Mouse (Mus musculus): ENCODE results near the gene Kmt5c. TPM values are rescaled to one million over a fixed set of nuclear protein-coding genes. Genes with fewer than 3 reads are reported as not detected.
A peak's percentile ranks its signal among the peaks of the same experiment; 100 is the strongest.

Kmt5c gene
- polyA plus RNA-seq, 1 experiment from 2014 or later: 89.3 TPM

GRCm38 (mm10) chr7:4747156-4747899 lies 7.4 kb downstream of the Kmt5c start:
- WGBS: 78% methylated on average over 9 of the region's 9 CpGs
- no peak overlapping the region for H3K27ac ChIP-seq (replicated peaks)

GRCm38 (mm10) chr7:4748321-4748720 lies 8.4 kb downstream of the Kmt5c start:
- ATAC-seq (ENCODE audit: low FRiP score, low read depth): no peak
- Histone ChIP-seq H3K4me2 (replicated peaks) (no peak overlapping the region), H3K9me3 (no peaks in the 10 kb centered on the region), H3K4me3 (no peak overlapping the region), H3K27ac (replicated peaks) (no peak overlapping the region), H3K36me3 (peaks cover 30% of the 10 kb centered on the region), H3K4me1 (peaks cover 25% of the 10 kb centered on the region), H3K9ac (replicated peaks) (no peak overlapping the region), H3K27me3 (peaks cover 8% of the 10 kb centered on the region; the same call in 1 of the 2 replicates)
- 83% methylated on average over 4 of the region's 4 CpGs for WGBS

More at GRCm38 (mm10) chr7:4747156-4747899, 7.4 kb downstream of the Kmt5c start:
- Histone ChIP-seq H3K9ac (replicated peaks) (no peak overlapping the region), H3K27me3 (peaks cover 8% of the 10 kb centered on the region; the same call in 1 of the 2 replicates), H3K36me3 (peaks cover 37% of the 10 kb centered on the region), H3K4me3 (no peak overlapping the region), H3K9me3 (no peaks in the 10 kb centered on the region), H3K4me2 (replicated peaks) (no peak overlapping the region), H3K4me1 (peaks cover 26% of the 10 kb centered on the region)
- no peak for ATAC-seq (ENCODE audit: low FRiP score, low read depth)

- Histone ChIP-seq H3K27me3 (peaks cover 14% of the 10 kb centered on the region; the same call in 1 of the 2 replicates), H3K36me3 (peaks cover 26% of the 10 kb centered on the region), H3K27ac (replicated peaks) (no peak overlapping the region), H3K4me1 (peaks cover 24% of the 10 kb centered on the region), H3K4me2 (replicated peaks) (no peak overlapping the region), H3K9ac (replicated peaks) (no peak overlapping the region), H3K4me3 (no peak overlapping the region), H3K9me3 (no peaks in the 10 kb centered on the region)
- no peak for ATAC-seq (ENCODE audit: low FRiP score, low read depth)
- WGBS: 75% methylated on average over 2 of the region's 2 CpGs
Measured at GRCm38 (mm10) chr7:4749169-4749568, 9.3 kb downstream of the Kmt5c start.

GRCm38 (mm10) chr7:4751971-4752820 lies 12.3 kb downstream of the Kmt5c start:
- Histone ChIP-seq H3K4me2 (replicated peaks) (peak overlapping the region; percentile 52), H3K4me3 (peak overlapping the region; percentile 35), H3K9ac (replicated peaks) (peak overlapping the region; percentile 28; the same call in 1 of the 2 replicates), H3K27me3 (peaks cover 16% of the 10 kb centered on the region; the same call in 1 of the 2 replicates), H3K9me3 (no peaks in the 10 kb centered on the region; the same call in 1 of the 2 replicates), H3K27ac (replicated peaks) (peak overlapping the region; percentile 56), H3K4me1 (peaks cover 21% of the 10 kb centered on the region), H3K36me3 (no peaks in the 10 kb centered on the region; the same call in 1 of the 2 replicates)
- under 1% methylated on average over 30 of the region's 30 CpGs for WGBS
- ATAC-seq (ENCODE audit: low FRiP score, low read depth): peak; percentile 82

- Histone ChIP-seq H3K4me3 (peak within 1 kb of the TSS; percentile 35), H3K9ac (replicated peaks) (peak within 1 kb of the TSS; percentile 28; the same call in 1 of the 2 replicates), H3K27ac (replicated peaks) (peak within 1 kb of the TSS; percentile 56), H3K4me2 (replicated peaks) (peak within 1 kb of the TSS; percentile 52), H3K36me3 (no peaks in the 10 kb centered on the region; the same call in 1 of the 2 replicates), H3K9me3 (no peaks in the 10 kb centered on the region; the same call in 1 of the 2 replicates), H3K4me1 (peaks cover 21% of the 10 kb centered on the region), H3K27me3 (peaks cover 16% of the 10 kb centered on the region; the same call in 1 of the 2 replicates)
- WGBS: 3% methylated on average over 24 of the region's 24 CpGs
- ATAC-seq (ENCODE audit: low FRiP score, low read depth): peak; percentile 92
Measured at GRCm38 (mm10) chr7:4752821-4753570, 13.1 kb downstream of the Kmt5c start, which contains the start of gene Cox6b2. Cox6b2 (minus strand) TSS chr7:4753094.

- 67% methylated on average over 1 of the region's 1 CpGs for WGBS
- H3K9me3 ChIP-seq: no peaks in the 10 kb centered on the region; the same call in 1 of the 2 replicates
Measured at GRCm38 (mm10) chr7:4759670-4760069, 19.8 kb downstream of the Kmt5c start.

GRCm38 (mm10) chr7:4764946-4765710 lies 25.2 kb downstream of the Kmt5c start:
- 14% methylated on average over 4 of the region's 4 CpGs for WGBS
- H3K27ac ChIP-seq (replicated peaks): 0 out of 2 replicates have a peak overlapping the region, but pooled peaks have one; percentile 2
- H3K4me3 ChIP-seq: no peak overlapping the region
- no peaks in the 10 kb centered on the region for H3K9me3 ChIP-seq
- ATAC-seq (ENCODE audit: low FRiP score, low read depth): no peak
- H3K27me3 ChIP-seq: peaks cover 4% of the 10 kb centered on the region; the same call in 1 of the 2 replicates
- no peaks in the 10 kb centered on the region for H3K36me3 ChIP-seq
- H3K4me1 ChIP-seq: peaks cover 17% of the 10 kb centered on the region
- H3K4me2 ChIP-seq (replicated peaks): no peak overlapping the region
- H3K9ac ChIP-seq (replicated peaks): 0 out of 2 replicates have a peak overlapping the region, but pooled peaks have one; percentile 11

More at GRCm38 (mm10) chr7:4759670-4760069, 19.8 kb downstream of the Kmt5c start:
- Histone ChIP-seq H3K4me3 (no peak overlapping the region), H3K27ac (replicated peaks) (no peak overlapping the region), H3K36me3 (no peaks in the 10 kb centered on the region), H3K4me2 (replicated peaks) (no peak overlapping the region), H3K4me1 (peaks cover under 1% of the 10 kb centered on the region; the same call in 1 of the 2 replicates), H3K9ac (replicated peaks) (no peak overlapping the region), H3K27me3 (0 out of 2 replicates have a peak, but pooled peaks cover 4% of the 10 kb centered on the region)
- no peak for ATAC-seq (ENCODE audit: low FRiP score, low read depth)

GRCm38 (mm10) chr7:4771202-4771601 lies 31.3 kb downstream of the Kmt5c start, which contains the start of gene Fam71e2:
Fam71e2 (minus strand) TSS chr7:4771302.
- no peak within 1 kb of the TSS for H3K4me3 ChIP-seq
- WGBS: 87% methylated on average over 3 of the region's 5 CpGs
- no peak within 1 kb of the TSS for H3K9ac ChIP-seq (replicated peaks)

GRCm38 (mm10) chr7:4776131-4776530 lies 36.2 kb downstream of the Kmt5c start:
- Histone ChIP-seq H3K4me2 (replicated peaks) (no peak overlapping the region), H3K9ac (replicated peaks) (no peak overlapping the region), H3K4me1 (peaks cover 19% of the 10 kb centered on the region), H3K9me3 (no peaks in the 10 kb centered on the region), H3K36me3 (no peaks in the 10 kb centered on the region), H3K27me3 (peaks cover 56% of the 10 kb centered on the region), H3K4me3 (no peak overlapping the region), H3K27ac (replicated peaks) (no peak overlapping the region)
- 61% methylated on average over 10 of the region's 10 CpGs for WGBS
- ATAC-seq (ENCODE audit: low FRiP score, low read depth): no peak

More at GRCm38 (mm10) chr7:4771202-4771601, 31.3 kb downstream of the Kmt5c start, which contains the start of gene Fam71e2:
- H3K36me3 ChIP-seq: no peaks in the 10 kb centered on the region
- H3K27ac ChIP-seq (replicated peaks): no peak within 1 kb of the TSS
- H3K4me2 ChIP-seq (replicated peaks): no peak within 1 kb of the TSS
- peaks cover 22% of the 10 kb centered on the region for H3K27me3 ChIP-seq
- no peaks in the 10 kb centered on the region for H3K9me3 ChIP-seq
- peaks cover 3% of the 10 kb centered on the region; the same call in 1 of the 2 replicates for H3K4me1 ChIP-seq
- no peak for ATAC-seq (ENCODE audit: low FRiP score, low read depth)
